Mouse (Mus musculus) MEL (cell line): ENCODE data around the gene Ktn1. TPM values are rescaled to one million over a fixed set of nuclear protein-coding genes. Genes with fewer than 3 reads are reported as not detected.

Source experiments
- DNase-seq: peaks from one replicate; pipeline ENCODE4 v3.0.0; 2011; ENCODE audit warnings: low read depth, low spot score
- H3K27ac ChIP-seq: 2 replicates; pipeline ENCODE4 v1.5.1; 2012; ENCODE audit warnings: low read depth, mild to moderate bottlenecking, control low read depth, low read length, moderate library complexity; ENCODE audit not compliant: control insufficient read depth
- H3K27me3 ChIP-seq, 2 experiments: fragments of 150-350 bp in 1 of 2; sonication (generic) in 1 of 2; 2 replicates each; pipeline ENCODE4 v1.6.1; 2012; ENCODE audit warnings: low read length in 2 of 2, mild to moderate bottlenecking in 2 of 2, improper control_type of control experiment in 1 of 2, moderate library complexity in 1 of 2; ENCODE audit not compliant: insufficient read depth in 2 of 2, control insufficient read depth in 1 of 2
- H3K36me3 ChIP-seq, 2 experiments: 2 replicates each; pipeline ENCODE4 v1.6.1; 2012 to 2014; ENCODE audit warnings: low read length in 2 of 2, improper control_type of control experiment in 1 of 2, inconsistent platforms in 1 of 2, mild to moderate bottlenecking in 1 of 2; ENCODE audit not compliant: insufficient read depth in 2 of 2, control insufficient read depth in 1 of 2
- H3K4me1 ChIP-seq, 2 experiments: fragments of 150-350 bp in 1 of 2; sonication (generic) in 1 of 2; 2 replicates each; pipeline ENCODE4 v1.6.1; 2012; ENCODE audit warnings: low read length in 2 of 2, improper control_type of control experiment in 1 of 2, mild to moderate bottlenecking in 1 of 2; ENCODE audit not compliant: insufficient read depth in 2 of 2, control insufficient read depth in 1 of 2
- H3K4me3 ChIP-seq, 2 experiments: fragments of 150-350 bp in 1 of 2; sonication (generic) in 1 of 2; 2 replicates each; pipeline ENCODE4 v1.5.1; 2012; ENCODE audit warnings: low read depth in 2 of 2, low read length in 2 of 2, mild to moderate bottlenecking in 2 of 2, moderate library complexity in 2 of 2, control low read depth in 1 of 2, improper control_type of control experiment in 1 of 2; ENCODE audit not compliant: control insufficient read depth in 1 of 2, insufficient read depth in 1 of 2
- H3K79me2 ChIP-seq: 2 replicates; pipeline ENCODE4 v1.6.1; 2012; ENCODE audit warnings: mild to moderate bottlenecking, low read length, moderate library complexity; ENCODE audit not compliant: control insufficient read depth, poor library complexity, insufficient read depth
- H3K9ac ChIP-seq: 2 replicates; pipeline ENCODE4 v1.6.1; 2012; ENCODE audit warnings: low read depth, mild to moderate bottlenecking, control low read depth, low read length, moderate library complexity; ENCODE audit not compliant: control insufficient read depth, poor library complexity, severe bottlenecking
- H3K9me3 ChIP-seq: fragments of 150-350 bp; sonication (generic); replicated peaks from 2 replicates; pipeline ENCODE4 v1.6.1; 2012; ENCODE audit warnings: mild to moderate bottlenecking, low read length, improper control_type of control experiment, moderate library complexity; ENCODE audit not compliant: insufficient read depth
- CTCF ChIP-seq, 3 experiments: IDR thresholded peaks in 2 of 3; conservative IDR thresholded peaks in 1 of 3; 2 replicates each; pipeline ENCODE4 v1.5.1; 2011 to 2012; ENCODE audit warnings: low read length in 3 of 3, low read depth in 2 of 3, mild to moderate bottlenecking in 2 of 3, improper control_type of control experiment in 1 of 3, inconsistent platforms in 1 of 3, mixed read lengths in 1 of 3, moderate library complexity in 1 of 3; ENCODE audit not compliant: control insufficient read depth in 1 of 3, insufficient read depth in 1 of 3, poor library complexity in 1 of 3, severe bottlenecking in 1 of 3
- MYB ChIP-seq: IDR thresholded peaks from 2 replicates; pipeline ENCODE4 v1.6.1; 2011; ENCODE audit warnings: mild to moderate bottlenecking, low read depth, low read length, improper control_type of control experiment
- MYC ChIP-seq: IDR thresholded peaks from 2 replicates; pipeline ENCODE4 v1.6.1; 2011; ENCODE audit warnings: low read depth, mild to moderate bottlenecking, low read length, improper control_type of control experiment, moderate library complexity
- POLR2A ChIP-seq, 2 experiments: IDR thresholded peaks; 2 replicates each; pipeline ENCODE4 v1.6.1; 2011 to 2012; ENCODE audit warnings: low read length in 2 of 2, mild to moderate bottlenecking in 2 of 2, control low read depth in 1 of 2, improper control_type of control experiment in 1 of 2, low read depth in 1 of 2, moderate library complexity in 1 of 2; ENCODE audit not compliant: control insufficient read depth in 1 of 2, insufficient read depth in 1 of 2, poor library complexity in 1 of 2
- RAD21 ChIP-seq: IDR thresholded peaks from 2 replicates; pipeline ENCODE4 v1.6.1; 2011; ENCODE audit warnings: mild to moderate bottlenecking, low read depth, low read length, improper control_type of control experiment
- SMC3 ChIP-seq: IDR thresholded peaks from 2 replicates; pipeline ENCODE4 v1.6.1; 2011; ENCODE audit warnings: low read depth, low read length, improper control_type of control experiment
- TCF12 ChIP-seq: IDR thresholded peaks from 2 replicates; pipeline ENCODE4 v1.6.1; 2014; ENCODE audit warnings: low read depth, mild to moderate bottlenecking, inconsistent platforms, low read length, improper control_type of control experiment, moderate library complexity
- ZNF384 ChIP-seq: IDR thresholded peaks from 2 replicates; pipeline ENCODE4 v1.6.1; 2012; ENCODE audit warnings: low read depth, mild to moderate bottlenecking, inconsistent platforms, low read length, improper control_type of control experiment
- polyA plus RNA-seq, 2 experiments: library from polyadenylated mRNA; stranded (reverse) in 1 of 2; unstranded in 1 of 2; fragments of >175 nt in 1 of 2; fragments of >200 nt in 1 of 2; gene quantifications; 2 replicates each; pipeline versions ENCODE4 v1.2.1 to v1.2.4; 2012; ENCODE audit warnings: low replicate concordance in 2 of 2, low read depth in 1 of 2; ENCODE audit not compliant: insufficient read length in 2 of 2, insufficient read depth in 1 of 2, missing spikeins in 1 of 2
- total RNA-seq: library from RNA; depleted of rRNA; stranded (reverse); fragments of 300-350 nt; gene quantifications from 2 replicates; pipeline ENCODE4 v1.2.3, GENCODE M21; 2012

Gene Ktn1
- total and polyA plus RNA-seq, 3 experiments, result 27.0 to 168 (median 40.3) TPM

DNA sequence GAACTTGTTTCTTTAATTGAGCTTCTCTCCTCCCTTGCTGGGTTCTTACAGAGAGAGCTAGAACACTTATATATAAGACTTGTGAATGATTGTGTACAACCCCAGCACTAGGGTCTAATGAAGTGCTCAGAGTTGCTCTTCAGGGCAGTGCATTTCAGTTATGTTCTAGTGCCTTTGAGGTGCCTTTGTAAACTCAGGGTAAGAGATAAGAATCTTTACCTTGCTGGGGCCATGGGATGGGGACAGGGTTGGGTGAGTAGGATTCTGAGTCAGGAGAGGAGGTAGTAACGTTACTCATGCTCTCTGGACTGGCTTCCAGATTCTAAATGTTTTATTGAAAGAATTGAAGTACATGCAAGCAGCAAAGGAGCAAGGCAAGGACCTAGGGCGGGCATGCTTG lies 92.8 kb downstream of the Ktn1 start:
- H3K4me1 ChIP-seq, result peaks cover 14 to 16% of the 10 kb centered on the region in 2 experiments

DNA sequence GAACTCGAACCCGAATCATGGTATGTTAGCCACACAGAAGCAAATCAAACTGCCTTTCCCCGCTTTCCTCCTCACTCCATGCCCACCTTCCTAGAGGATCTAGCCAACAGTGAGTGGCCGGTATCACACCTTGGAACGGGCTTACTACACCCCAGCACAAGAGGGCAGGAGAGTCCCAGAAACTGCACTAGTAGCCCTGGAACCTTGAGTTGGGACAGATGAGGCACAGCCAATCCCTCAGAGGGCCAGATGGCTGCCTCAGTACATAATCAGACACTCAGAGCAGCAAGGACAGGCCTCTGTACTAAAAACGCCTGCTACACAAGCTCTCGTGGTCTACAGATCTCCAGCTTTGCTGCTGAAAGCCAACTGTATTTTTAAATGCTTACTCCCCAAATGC lies 94.4 kb downstream of the Ktn1 start:
- no peak for DNase-seq
- TF ChIP-seq CTCF (IDR thresholded peaks at IDR 0.05 in 2 of 3, conservative IDR thresholded peaks at IDR 0.05 in 1 of 3; ENCODE audit: control insufficient read depth in 1 of 3, insufficient read depth in 1 of 3, low read depth in 2 of 3, low read length in 3 of 3, poor library complexity in 1 of 3, severe bottlenecking in 1 of 3), result 0 out of 6 replicates have a peak, but pooled peaks of 1 of the 3 experiments have one; percentile 7
- TF ChIP-seq POLR2A (IDR thresholded peaks at IDR 0.05; ENCODE audit: control insufficient read depth in 1 of 2, insufficient read depth in 1 of 2, low read depth in 1 of 2, low read length in 2 of 2, poor library complexity in 1 of 2), result no peak
- Histone ChIP-seq H3K4me1 (peaks cover 14 to 16% of the 10 kb centered on the region in 2 experiments), H3K27me3 (no peaks in the 10 kb centered on the region), H3K27ac (no peak overlapping the region), H3K4me3 (no peak overlapping the region), H3K9ac (no peak overlapping the region), H3K36me3 (peaks cover 0 to 17% of the 10 kb centered on the region in 2 experiments; a peak in 2 of 4 replicates), H3K79me2 (no peaks in the 10 kb centered on the region), H3K9me3 (no peaks in the 10 kb centered on the region)

More for the DNA sequence above, 92.8 kb downstream of the Ktn1 start:
- H3K9me3 ChIP-seq, result no peaks in the 10 kb centered on the region
- H3K9ac ChIP-seq, result no peak overlapping the region
- H3K27me3 ChIP-seq, result no peaks in the 10 kb centered on the region
- H3K36me3 ChIP-seq, result peaks cover 0 to 17% of the 10 kb centered on the region in 2 experiments; a peak in 2 of 4 replicates
- H3K79me2 ChIP-seq, result no peaks in the 10 kb centered on the region
- DNase-seq, result no peak
- no peak overlapping the region for H3K4me3 ChIP-seq
- TF ChIP-seq RAD21 (no peak), CTCF (IDR thresholded peaks at IDR 0.05 in 2 of 3, conservative IDR thresholded peaks at IDR 0.05 in 1 of 3; ENCODE audit: control insufficient read depth in 1 of 3, insufficient read depth in 1 of 3, low read depth in 2 of 3, low read length in 3 of 3, poor library complexity in 1 of 3, severe bottlenecking in 1 of 3) (no peak), SMC3 (no peak), TCF12 (no peak)
- peak overlapping the region; percentile 57 for H3K27ac ChIP-seq

DNA sequence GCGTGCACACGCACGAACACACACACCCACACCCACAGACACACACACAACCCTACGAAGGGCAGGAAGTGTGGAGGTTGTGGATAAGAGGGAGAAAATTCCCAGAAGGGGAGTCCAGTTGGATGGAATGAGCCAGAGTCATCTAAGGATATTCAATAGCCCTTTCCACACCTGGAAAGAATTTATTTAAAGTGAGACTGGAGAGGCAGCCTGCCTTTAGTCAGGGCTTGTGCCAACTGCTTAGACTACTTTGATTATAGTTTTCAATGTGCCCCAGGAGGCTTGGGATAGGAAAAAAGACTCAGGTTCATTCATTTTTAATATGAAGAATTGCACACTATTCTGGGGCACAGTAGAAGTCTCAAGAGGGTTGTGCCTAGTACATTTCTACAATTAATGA lies 96.8 kb downstream of the Ktn1 start:
- TF ChIP-seq MYC, result no peak
- TF ChIP-seq MYB, result no peak
- Histone ChIP-seq H3K9me3 (no peaks in the 10 kb centered on the region), H3K4me1 (peaks cover 6 to 9% of the 10 kb centered on the region in 2 experiments), H3K27me3 (no peaks in the 10 kb centered on the region), H3K36me3 (peaks cover 0 to 11% of the 10 kb centered on the region in 2 experiments; a peak in 2 of 4 replicates), H3K27ac (no peak overlapping the region), H3K4me3 (no peak overlapping the region), H3K9ac (no peak overlapping the region), H3K79me2 (no peaks in the 10 kb centered on the region)
- DNase-seq, result no peak

DNA sequence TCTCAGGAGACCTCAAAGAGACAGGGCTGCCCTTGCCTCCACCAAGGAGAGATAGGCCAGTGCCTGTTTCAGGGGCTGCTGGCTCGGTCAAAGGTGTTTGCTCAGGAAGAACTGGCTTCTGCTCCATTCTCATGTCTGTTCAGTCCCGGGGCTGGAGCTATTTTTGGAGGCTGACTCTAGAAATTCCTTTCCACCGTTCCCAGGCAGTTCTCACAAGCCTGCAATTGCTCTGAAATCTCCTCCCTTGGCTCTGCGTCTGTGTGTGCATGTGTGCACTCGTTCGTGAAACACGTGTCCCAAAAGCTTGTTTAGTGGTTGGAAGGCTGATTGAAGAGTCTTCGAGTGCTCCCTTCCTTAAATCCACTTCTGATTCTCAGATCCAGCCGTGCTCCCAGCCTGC lies 99.3 kb downstream of the Ktn1 start:
- TF ChIP-seq ZNF384, result no peak
- TF ChIP-seq SMC3, result no peak

More for the DNA sequence above, 99.3 kb downstream of the Ktn1 start:
- Histone ChIP-seq H3K27ac (no peak overlapping the region), H3K9me3 (no peaks in the 10 kb centered on the region), H3K4me1 (no peaks in the 10 kb centered on the region), H3K9ac (no peak overlapping the region), H3K27me3 (no peaks in the 10 kb centered on the region), H3K79me2 (no peaks in the 10 kb centered on the region), H3K4me3 (no peak overlapping the region), H3K36me3 (no peaks in the 10 kb centered on the region)
- DNase-seq, result no peak
